Mouse (Mus musculus): Measurements from ENCODE around the gene Dynlt1f.
A peak's percentile ranks its signal among the peaks of the same experiment; 100 is the strongest.
"Not testable (repeated sequence)": the region's sequence is repeated elsewhere in the genome, so short reads cannot be mapped to it uniquely, and the experiment has no call there.

Dynlt1f gene

GRCm38 (mm10) chr17:6655567-6656281 lies at the start of gene Dynlt1f:
Dynlt1f (minus strand) TSS chr17:6655900.
- peak; percentile 68 to 76 for DNase-seq

- not testable (repeated sequence) for DNase-seq
Observed at GRCm38 (mm10) chr17:6703381-6704270, 47.9 kb upstream of the Dynlt1f start.

GRCm38 (mm10) chr17:6702625-6703221 lies 47.0 kb upstream of the Dynlt1f start:
- not testable (repeated sequence) for DNase-seq

- not testable (repeated sequence) for DNase-seq
Observed at GRCm38 (mm10) chr17:6700077-6700476, 44.4 kb upstream of the Dynlt1f start.

- DNase-seq: not testable (repeated sequence)
Observed at GRCm38 (mm10) chr17:6699502-6699901, 43.8 kb upstream of the Dynlt1f start.

GRCm38 (mm10) chr17:6697224-6697775 lies 41.6 kb upstream of the Dynlt1f start:
- DNase-seq: peak; percentile 56 to 72

GRCm38 (mm10) chr17:6696521-6696920 lies 40.8 kb upstream of the Dynlt1f start:
- DNase-seq: not testable (repeated sequence)

GRCm38 (mm10) chr17:6695712-6696111 lies 40.0 kb upstream of the Dynlt1f start:
- DNase-seq: not testable (repeated sequence)

GRCm38 (mm10) chr17:6691596-6691995 lies 35.9 kb upstream of the Dynlt1f start:
- peak; percentile 92 to 93 for DNase-seq

- not testable (repeated sequence) for DNase-seq
Observed at GRCm38 (mm10) chr17:6689344-6689743, 33.6 kb upstream of the Dynlt1f start.

- DNase-seq: not testable (repeated sequence)
Observed at GRCm38 (mm10) chr17:6686299-6686971, 30.7 kb upstream of the Dynlt1f start.

- DNase-seq: not testable (repeated sequence)
Observed at GRCm38 (mm10) chr17:6685288-6685818, 29.7 kb upstream of the Dynlt1f start.

GRCm38 (mm10) chr17:6684464-6685287 lies 29.0 kb upstream of the Dynlt1f start:
- DNase-seq: not testable (repeated sequence)

- not testable (repeated sequence) for DNase-seq
Observed at GRCm38 (mm10) chr17:6683702-6684101, 28.0 kb upstream of the Dynlt1f start.

GRCm38 (mm10) chr17:6681721-6682120 lies 26.0 kb upstream of the Dynlt1f start:
- not testable (repeated sequence) for DNase-seq

- not testable (repeated sequence) for DNase-seq
Observed at GRCm38 (mm10) chr17:6678063-6678462, 22.4 kb upstream of the Dynlt1f start.

- not testable (repeated sequence) for DNase-seq
Observed at GRCm38 (mm10) chr17:6674297-6674696, 18.6 kb upstream of the Dynlt1f start.

GRCm38 (mm10) chr17:6668522-6668921 lies 12.8 kb upstream of the Dynlt1f start:
- not testable (repeated sequence) for DNase-seq

GRCm38 (mm10) chr17:6665389-6665788 lies 9.7 kb upstream of the Dynlt1f start:
- not testable (repeated sequence) for DNase-seq

GRCm38 (mm10) chr17:6662840-6663239 lies 7.1 kb upstream of the Dynlt1f start:
- not testable (repeated sequence) for DNase-seq

Data from kidney, postnatal 4 days (tissue).